Mouse (Mus musculus): Measurements from ENCODE around the gene Ecel1.
A peak's percentile ranks its signal among the peaks of the same experiment; 100 is the strongest.

The Ecel1 gene

GRCm38 (mm10) chr1:87156199-87156587 lies at the start of gene Ecel1:
Ecel1 (minus strand) TSS chr1:87156521.
- no peak for DNase-seq

DNA sequence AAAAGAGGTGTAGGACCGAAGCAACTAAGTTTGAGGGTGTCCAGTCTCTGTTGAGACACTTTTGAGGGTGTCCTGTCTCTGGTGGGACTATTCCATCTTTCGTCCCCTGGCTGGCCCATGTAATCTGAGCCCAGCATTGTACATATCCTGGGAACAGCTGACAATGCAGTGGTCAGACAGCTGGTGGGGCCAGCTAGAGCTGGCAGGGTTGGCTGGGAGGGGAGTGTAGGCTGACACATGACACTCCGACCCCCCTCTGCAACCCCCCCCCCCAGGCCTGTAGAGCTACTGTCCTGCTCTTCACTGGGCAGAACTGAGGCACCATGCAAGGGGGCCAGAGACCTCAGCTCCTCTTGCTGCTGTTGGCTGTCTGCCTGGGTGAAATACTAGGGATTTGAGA lies 49.2 kb upstream of the Ecel1 start:
- DNase-seq, result no peak

DNA sequence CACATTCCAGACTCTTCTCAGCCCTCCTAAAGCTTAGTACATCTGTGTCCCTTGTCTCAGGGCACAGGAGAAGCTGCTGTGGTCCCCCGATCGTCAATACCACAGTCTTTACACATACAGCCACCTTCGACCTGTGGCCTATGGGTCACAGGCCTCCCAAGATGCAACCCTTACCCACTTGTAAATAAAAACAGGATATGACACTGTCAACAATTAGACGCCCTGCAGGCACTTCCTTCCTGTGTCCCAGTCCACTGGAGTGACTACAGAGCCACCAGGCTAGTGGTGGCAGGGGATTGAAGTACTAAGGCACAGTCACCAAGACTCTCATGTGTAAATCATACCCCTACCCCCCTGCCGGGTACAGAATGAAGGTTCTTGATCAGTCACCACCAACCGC lies 48.7 kb upstream of the Ecel1 start:
- DNase-seq, result no peak

DNA sequence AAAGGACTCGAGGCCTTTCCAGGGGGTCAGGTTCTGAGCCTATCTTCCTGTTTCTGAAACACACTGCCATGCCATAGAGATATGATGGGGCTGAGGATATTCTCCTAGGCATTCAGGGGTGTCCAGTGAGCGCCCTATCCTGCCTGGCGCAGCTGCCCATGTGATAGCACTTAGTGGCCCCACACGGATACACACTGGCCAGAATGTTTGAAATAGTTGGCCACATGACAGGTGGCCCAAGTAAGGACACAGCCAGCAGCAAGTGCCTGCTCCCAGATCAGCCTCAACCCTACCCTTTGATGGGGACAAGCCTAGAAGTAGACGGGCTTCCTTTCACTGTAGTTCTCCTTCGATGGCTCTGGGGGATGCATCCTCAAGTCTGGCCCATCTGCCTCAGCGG lies 48.1 kb upstream of the Ecel1 start, which contains the start of gene Chrng:
TSS of gene Chrng (plus strand) at position 193 of the 400 bp plus-strand sequence.
- DNase-seq, result no peak

DNA sequence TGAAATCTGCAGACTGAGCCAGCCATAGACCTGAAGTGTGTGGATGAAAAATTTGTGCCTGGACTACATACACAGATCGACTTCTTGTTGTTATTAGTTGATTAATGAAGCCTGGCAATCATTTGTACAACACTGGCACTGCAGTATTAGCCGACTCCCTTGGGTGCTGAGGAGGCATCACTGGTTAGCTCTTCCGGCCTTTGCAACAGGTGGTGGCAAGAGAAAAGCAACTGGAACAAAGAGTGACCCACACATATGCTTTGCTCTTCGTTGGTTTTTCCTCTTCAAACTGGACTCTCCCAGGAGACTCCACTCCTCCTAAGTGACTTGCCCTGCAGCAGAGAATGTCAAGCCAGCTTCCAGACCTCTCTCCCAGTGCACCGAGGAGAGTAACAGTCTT lies 47.5 kb upstream of the Ecel1 start:
- no peak for DNase-seq

DNA sequence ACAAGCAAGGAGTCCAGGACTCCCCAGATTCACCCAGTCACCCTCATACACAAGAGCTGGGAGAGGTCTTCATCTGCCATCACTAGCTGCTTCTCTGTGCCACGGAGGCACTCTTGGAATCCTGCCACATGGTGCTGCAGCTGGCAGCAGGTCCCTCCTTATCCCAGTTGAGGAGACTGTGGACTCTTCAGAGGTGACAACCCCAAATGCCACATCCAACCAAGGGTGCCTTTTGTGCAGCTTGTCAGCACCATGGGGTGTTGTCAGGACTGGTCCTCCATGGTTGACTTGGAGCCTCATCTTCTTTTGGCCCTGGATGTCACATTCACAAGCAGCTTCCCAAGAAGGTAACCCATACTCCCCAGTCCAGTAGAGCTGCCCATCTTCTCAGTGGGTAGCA lies 45.5 kb upstream of the Ecel1 start:
- DNase-seq, result no peak

DNA sequence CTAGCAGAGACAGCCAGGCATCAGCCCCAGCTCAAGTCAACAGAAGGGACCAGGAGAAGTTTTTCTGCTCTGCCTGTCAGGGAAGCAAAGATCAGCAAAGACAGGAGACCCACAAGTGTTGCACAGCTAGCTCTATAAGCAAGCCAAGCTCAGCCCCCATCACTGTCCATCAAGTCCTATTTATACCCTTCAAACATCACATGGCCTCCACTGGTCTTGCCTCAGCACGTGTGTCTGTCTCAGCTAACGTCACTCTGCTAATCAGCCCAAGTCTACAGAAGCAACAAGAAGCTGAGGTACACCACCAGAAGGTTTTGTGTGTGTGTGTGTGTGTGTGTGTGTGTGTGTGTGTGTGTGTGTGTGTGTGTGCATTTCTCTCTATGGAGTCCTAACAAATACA lies 44.5 kb upstream of the Ecel1 start:
- no peak for DNase-seq

- DNase-seq, result no peak
Observed at GRCm38 (mm10) chr1:87198119-87199065, 42.1 kb upstream of the Ecel1 start.

GRCm38 (mm10) chr1:87197296-87197695 lies 41.0 kb upstream of the Ecel1 start:
- DNase-seq, result no peak

GRCm38 (mm10) chr1:87190429-87190828 lies 34.1 kb upstream of the Ecel1 start, which contains the start of gene Chrnd:
Chrnd (plus strand) TSS chr1:87190607.
- DNase-seq, result no peak

DNA sequence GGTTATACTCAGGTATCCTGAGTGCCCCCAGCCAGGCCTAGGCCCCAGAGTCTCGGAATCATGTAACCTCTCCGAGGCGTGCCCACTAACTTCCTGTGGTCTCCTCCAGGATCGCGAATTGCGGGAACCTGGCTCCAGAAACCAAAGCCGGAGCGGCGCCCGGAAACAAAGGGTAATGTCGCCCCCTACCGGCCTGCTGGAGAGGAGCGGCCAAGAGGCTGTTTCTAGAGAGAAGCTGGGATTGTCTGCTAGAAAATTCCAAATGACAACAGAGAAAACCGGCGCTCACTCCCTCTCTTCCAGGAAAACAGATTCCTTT lies 30.7 kb upstream of the Ecel1 start:
- peak; percentile 78 to 79 for DNase-seq

DNA sequence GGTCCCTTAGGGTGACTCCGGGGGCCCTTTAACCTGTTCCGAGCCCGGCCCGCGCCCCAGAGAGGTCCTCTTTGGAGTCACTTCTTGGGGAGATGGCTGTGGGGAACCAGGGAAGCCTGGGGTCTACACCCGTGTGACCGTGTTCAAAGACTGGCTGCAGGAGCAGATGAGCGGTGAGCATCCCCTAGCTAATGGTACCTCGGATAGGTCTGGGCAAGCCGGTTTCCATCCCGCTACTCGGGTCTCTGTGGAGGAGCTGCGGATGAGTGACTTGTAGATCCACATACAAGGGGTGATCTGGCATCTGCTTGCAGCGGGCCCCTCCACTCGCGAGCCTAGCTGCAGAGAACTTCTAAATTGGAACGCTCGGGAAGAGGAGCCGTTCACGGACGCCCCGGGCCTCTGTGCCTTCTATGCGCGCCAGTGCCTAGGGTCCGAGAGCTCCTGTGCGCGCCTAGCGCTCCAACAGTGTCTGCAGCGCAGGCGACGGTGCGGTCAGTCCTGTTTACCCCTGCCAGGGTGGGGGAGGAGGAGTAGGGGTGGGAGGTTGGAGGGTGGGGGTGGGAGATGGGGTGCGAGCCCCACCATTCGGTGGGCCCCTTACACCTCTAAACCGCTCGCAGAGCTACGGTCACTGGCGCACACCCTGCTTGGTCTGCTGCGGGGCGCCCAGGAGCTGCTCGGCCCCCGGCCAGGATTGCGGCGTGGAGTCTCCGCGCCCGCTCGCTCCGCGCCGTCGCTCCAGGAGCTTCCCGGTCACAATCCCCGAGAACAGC lies 30.1 kb upstream of the Ecel1 start:
- peak in 1 of 2 experiments; percentile 18 for DNase-seq

DNA sequence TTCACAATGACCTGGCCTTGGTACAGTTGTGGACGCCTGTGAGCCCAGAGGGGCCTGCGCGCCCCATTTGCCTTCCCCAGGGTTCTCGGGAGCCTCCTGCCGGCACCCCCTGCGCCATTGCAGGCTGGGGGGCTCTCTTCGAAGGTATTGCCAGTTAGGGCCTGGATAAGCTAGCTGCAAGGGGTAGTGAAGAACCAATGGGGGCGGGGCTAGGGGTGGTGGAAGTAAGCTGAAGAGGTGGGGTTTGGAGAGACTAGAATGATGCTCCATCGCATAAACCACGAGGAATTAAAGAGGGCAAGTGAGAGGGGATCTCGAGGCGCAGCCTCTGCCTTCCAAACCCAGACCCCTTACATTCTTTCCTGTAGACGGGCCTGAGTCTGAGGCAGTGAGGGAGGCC lies 29.2 kb upstream of the Ecel1 start:
- no peak for DNase-seq

DNA sequence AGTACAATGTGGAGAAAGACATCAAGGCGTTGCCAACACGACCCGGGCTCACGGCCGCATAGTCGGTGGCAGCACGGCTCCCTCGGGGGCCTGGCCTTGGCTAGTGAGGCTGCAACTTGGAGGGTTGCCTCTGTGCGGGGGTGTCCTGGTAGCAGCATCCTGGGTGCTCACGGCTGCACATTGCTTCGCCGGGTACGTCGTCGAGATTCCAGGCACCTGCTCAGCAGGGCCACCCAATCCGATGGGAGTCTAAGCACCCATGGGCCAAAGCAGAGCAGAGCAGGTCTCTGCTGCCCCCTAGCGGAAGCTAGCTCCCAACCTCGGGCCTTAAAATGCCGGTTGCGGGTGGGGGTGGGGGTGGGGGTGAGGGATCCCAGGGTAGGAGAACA lies 28.4 kb upstream of the Ecel1 start:
- peak; percentile 72 to 76 for DNase-seq

DNA sequence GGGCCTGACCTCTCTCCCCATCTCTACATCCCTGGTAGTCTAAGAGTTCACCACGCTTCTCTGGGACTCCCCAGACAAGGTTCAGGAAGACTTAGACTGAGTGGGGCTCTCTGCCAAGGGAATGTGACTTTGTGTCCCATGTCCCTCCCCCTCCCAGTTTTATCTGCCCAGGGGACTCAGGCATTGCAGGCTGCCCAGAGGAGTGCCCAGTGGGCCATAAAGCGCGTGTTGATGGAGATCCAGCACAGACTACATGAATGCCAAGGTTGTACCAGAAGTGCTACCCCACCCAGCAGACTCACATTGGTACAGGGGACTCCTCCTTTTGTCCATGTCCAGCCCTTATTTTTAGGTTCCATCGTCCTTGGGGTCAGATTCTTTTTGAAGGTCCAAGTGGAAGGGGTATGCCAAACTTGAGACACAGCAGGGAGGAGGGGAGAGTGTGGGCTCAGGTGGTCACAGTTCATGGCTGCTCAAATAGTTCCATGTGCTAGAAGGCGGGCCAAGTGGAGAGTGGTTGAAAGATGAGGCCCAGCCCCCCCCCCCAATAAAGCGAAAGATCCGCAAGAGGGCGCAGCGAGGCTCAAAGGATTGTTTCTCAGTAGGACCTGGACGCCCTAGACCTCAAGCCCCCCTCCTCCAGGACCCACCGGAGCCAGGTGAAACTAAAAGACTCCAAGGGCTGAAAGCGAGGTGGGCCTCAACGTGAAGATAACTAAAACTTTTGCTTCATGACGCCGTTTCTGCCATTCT lies 27.9 kb upstream of the Ecel1 start:
- DNase-seq, result no peak

GRCm38 (mm10) chr1:87183013-87183412 lies 26.7 kb upstream of the Ecel1 start, which contains the start of gene Prss56:
Prss56 (plus strand) TSS chr1:87183313.
- no peak for DNase-seq

DNA sequence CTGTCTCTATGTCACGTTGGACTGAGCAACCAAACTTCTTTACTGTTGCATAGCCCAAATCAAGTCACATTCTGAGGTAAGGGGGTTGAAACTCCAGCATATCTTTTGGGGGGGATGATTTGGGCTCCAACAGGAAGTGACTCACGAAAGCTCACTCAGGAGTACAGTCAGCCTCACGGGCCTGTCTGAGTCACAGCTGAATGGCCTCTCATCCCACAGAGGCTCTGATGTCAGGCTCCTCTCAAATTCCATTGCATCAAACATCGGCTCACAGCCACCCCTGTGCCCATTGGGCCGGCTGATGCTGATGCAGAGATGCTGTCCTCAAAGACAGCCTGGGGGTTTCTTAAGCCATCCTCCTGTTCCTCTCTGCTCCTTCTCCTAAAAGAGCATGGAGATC lies 24.6 kb upstream of the Ecel1 start:
- no peak for DNase-seq

DNA sequence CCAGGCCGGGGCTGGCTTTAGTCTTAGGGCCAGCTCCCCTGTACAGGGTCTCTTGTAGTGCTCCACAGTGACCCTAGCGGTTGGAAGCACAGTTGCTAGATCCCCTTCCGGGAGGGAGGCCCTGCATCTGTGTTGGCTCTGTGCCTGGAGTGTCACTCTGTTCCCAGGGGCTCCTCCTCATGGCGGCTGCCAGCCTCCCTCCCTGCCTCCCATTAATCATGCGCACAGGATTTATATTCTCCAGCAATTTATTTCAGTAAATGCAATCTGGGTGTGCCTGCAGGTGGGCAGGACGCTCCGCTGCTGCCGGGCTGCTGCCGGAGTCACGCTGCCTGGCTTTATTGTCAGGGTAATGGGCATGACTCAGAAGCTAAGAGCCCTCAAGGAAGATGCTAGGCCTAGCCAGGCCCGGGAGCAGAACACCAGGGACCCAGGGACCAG lies 19.6 kb upstream of the Ecel1 start:
- no peak for DNase-seq

- peak; percentile 50 to 57 for DNase-seq
Observed at GRCm38 (mm10) chr1:87174006-87174955, 18.0 kb upstream of the Ecel1 start.

GRCm38 (mm10) chr1:87172316-87172715 lies 16.0 kb upstream of the Ecel1 start:
- DNase-seq, result no peak

- no peak for DNase-seq
Observed at GRCm38 (mm10) chr1:87171312-87171711, 15.0 kb upstream of the Ecel1 start.

DNA sequence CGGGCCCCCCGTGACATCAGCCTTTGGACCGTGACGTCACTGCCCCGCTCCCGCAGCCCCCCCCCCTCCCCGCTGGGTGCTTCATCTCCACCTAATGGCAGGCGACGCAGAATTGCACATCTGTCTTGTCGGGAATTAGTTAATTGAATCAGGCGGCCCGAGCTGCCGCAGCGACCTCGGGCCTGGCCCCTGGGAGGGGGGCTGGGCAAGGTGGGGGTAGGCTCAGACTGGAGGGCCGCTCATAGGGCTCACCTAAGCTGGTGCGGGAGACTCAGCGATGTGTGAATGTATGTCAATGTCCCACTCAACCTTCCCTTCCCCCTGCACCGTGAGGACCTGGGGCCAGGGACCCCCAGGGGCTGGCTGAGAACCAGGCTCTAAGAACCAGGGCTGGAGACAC lies 14.1 kb upstream of the Ecel1 start:
- DNase-seq, result no peak
